Mouse (Mus musculus): Measurements from ENCODE around the gene Aida.

- TF ChIP-seq CTCF (IDR thresholded peaks at IDR 0.05; ENCODE audit: control insufficient read depth, insufficient read depth, insufficient replicate concordance, low read depth, low read length) (no peak), POLR2A (IDR thresholded peaks at IDR 0.05; ENCODE audit: control insufficient read depth, low read depth, low read length) (no peak)
Measured at GRCm38 (mm10) chr1:183251818-183252217, 44.6 kb upstream of the Aida start.
